Mouse (Mus musculus) cerebellum, adult 2 months (tissue): ENCODE data around the gene Agbl5.

Source experiments
- CTCF ChIP-seq: fragments of 200-500 bp; IDR thresholded peaks from 2 replicates; pipeline ENCODE4 v1.5.1; 2011; ENCODE audit warnings: low read depth, mild to moderate bottlenecking, control low read depth, low read length, moderate library complexity, borderline replicate concordance; ENCODE audit not compliant: insufficient read depth
- POLR2A ChIP-seq: fragments of 200-500 bp; IDR thresholded peaks from 2 replicates; pipeline ENCODE4 v1.6.1; 2011; ENCODE audit warnings: low read length, control low read depth, borderline replicate concordance; ENCODE audit not compliant: insufficient read depth

GRCm38 (mm10) chr5:30849891-30850555 lies 38.5 kb upstream of the Agbl5 start:
- no peak for TF ChIP-seq POLR2A
- TF ChIP-seq CTCF = no peak
